Mouse (Mus musculus) stomach, postnatal 0 days (tissue): ENCODE data around the gene Arf1. TPM values are rescaled to one million over a fixed set of nuclear protein-coding genes. Genes with fewer than 3 reads are reported as not detected.
A peak's percentile ranks its signal among the peaks of the same experiment; 100 is the strongest.

Source experiments
- ATAC-seq: fragments of 200-750 bp; cut with Nextera tagmentation; 2 replicates; pipeline ENCODE4 v1.8.0; 2017; ENCODE audit not compliant: low FRiP score, low TSS enrichment
- DNase-seq: peaks from one replicate; pipeline ENCODE4 v3.0.0-alpha.2; 2016; ENCODE audit warnings: low spot score
- H3K27ac ChIP-seq: fragments of 300-500 bp; sonication (generic); replicated peaks from 2 replicates; pipeline ENCODE4 v1.5.1; 2014; ENCODE audit warnings: mild to moderate bottlenecking, control low read depth
- H3K27me3 ChIP-seq: fragments of 300-500 bp; sonication (generic); 2 replicates; pipeline ENCODE4 v1.6.1; 2014; ENCODE audit warnings: low read length; ENCODE audit not compliant: control insufficient read depth, insufficient read depth
- H3K36me3 ChIP-seq: fragments of 300-500 bp; sonication (generic); 2 replicates; pipeline ENCODE4 v1.6.1; 2014; ENCODE audit warnings: low read length, mixed read lengths; ENCODE audit not compliant: control insufficient read depth, insufficient read depth
- H3K4me1 ChIP-seq: fragments of 300-500 bp; sonication (generic); replicated peaks from 2 replicates; pipeline ENCODE4 v1.6.1; 2014; ENCODE audit warnings: antibody characterized with exemption; ENCODE audit not compliant: control insufficient read depth, insufficient read depth
- H3K4me2 ChIP-seq: fragments of 300-500 bp; sonication (generic); replicated peaks from 2 replicates; pipeline ENCODE4 v1.6.1; 2014; ENCODE audit warnings: low read depth, mild to moderate bottlenecking, control low read depth, moderate library complexity
- H3K4me3 ChIP-seq: fragments of 300-500 bp; sonication (generic); 2 replicates; pipeline ENCODE4 v1.5.1; 2014; ENCODE audit warnings: low read depth, low read length, control low read depth
- H3K9ac ChIP-seq: fragments of 300-500 bp; sonication (generic); 2 replicates; pipeline ENCODE4 v1.6.1; 2014; ENCODE audit warnings: mild to moderate bottlenecking, low read length, control low read depth, mixed read lengths
- H3K9me3 ChIP-seq: fragments of 300-500 bp; sonication (generic); 2 replicates; pipeline ENCODE4 v1.6.1; 2016; ENCODE audit warnings: low read length; ENCODE audit not compliant: control insufficient read depth
- CTCF ChIP-seq: IDR thresholded peaks from 2 replicates; pipeline ENCODE4 v1.5.1; 2016; ENCODE audit warnings: antibody characterized with exemption, low read depth, mild to moderate bottlenecking, moderate library complexity
- EP300 ChIP-seq: optimal IDR thresholded peaks from 2 replicates; pipeline ENCODE3; 2016; ENCODE audit warnings: antibody characterized with exemption
- WGBS: fragments of 180-500 bp; shearing (Covaris S2); extraction: QIAGEN DNeasy Blood & Tissue Kit; methylation state at CpG from one replicate; pipeline ENCODE4 v1.1.7; 2014; 5-methylcytosine and 5-hydroxymethylcytosine counted together
- polyA plus RNA-seq: library from polyadenylated mRNA; unstranded; fragments of >200 nt; fragmentation: Nextera tagmentation; extraction: Ambion mirVana; gene quantifications from 2 replicates; pipeline ENCODE4 v1.2.1, GENCODE M21; 2015

Arf1 gene
- polyA plus RNA-seq, 1 experiment from 2014 or later = 549 TPM

- no peaks in the 10 kb centered on the region for H3K9me3 ChIP-seq
- ATAC-seq = no peak
- no peak overlapping the region for H3K4me3 ChIP-seq
- no peak overlapping the region for H3K4me2 ChIP-seq
- H3K9ac ChIP-seq = no peak overlapping the region
- TF ChIP-seq CTCF (no peak), EP300 (no peak)
- no peak overlapping the region for H3K27ac ChIP-seq
- DNase-seq = no peak
- H3K4me1 ChIP-seq = no peaks in the 10 kb centered on the region
- no peaks in the 10 kb centered on the region for H3K36me3 ChIP-seq
- no peaks in the 10 kb centered on the region for H3K27me3 ChIP-seq
Measured at GRCm38 (mm10) chr11:59196230-59196629, 31.8 kb downstream of the Arf1 start.

GRCm38 (mm10) chr11:59192059-59192386 is 36.0 kb downstream of the Arf1 start, which contains the start of gene Guk1:
Gene Guk1, minus strand, starts transcription at chr11:59192212.
- H3K9ac ChIP-seq = peak within 1 kb of the TSS; percentile 80
- H3K27ac ChIP-seq = peak within 1 kb of the TSS; percentile 96
- TF ChIP-seq EP300 (no peak), CTCF (no peak)
- WGBS = 4% methylated on average over 16 of the region's 16 CpGs
- H3K4me2 ChIP-seq = peak within 1 kb of the TSS; percentile 80
- H3K9me3 ChIP-seq = no peaks in the 10 kb centered on the region
- peak within 1 kb of the TSS; percentile 63 for H3K4me3 ChIP-seq
- no peaks in the 10 kb centered on the region for H3K36me3 ChIP-seq
- ATAC-seq = no peak
- H3K4me1 ChIP-seq = peaks cover 2% of the 10 kb centered on the region; the same call in 1 of the 2 replicates
- H3K27me3 ChIP-seq = no peaks in the 10 kb centered on the region
- DNase-seq = no peak

GRCm38 (mm10) chr11:59191231-59192058 is 36.6 kb downstream of the Arf1 start:
- H3K4me2 ChIP-seq = peak overlapping the region; percentile 80
- peaks cover 3% of the 10 kb centered on the region; the same call in 1 of the 2 replicates for H3K36me3 ChIP-seq
- DNase-seq (peak; percentile 96), ATAC-seq (peak; percentile 93)
- H3K27me3 ChIP-seq = no peaks in the 10 kb centered on the region
- H3K9ac ChIP-seq = peak overlapping the region; percentile 80
- WGBS = under 1% methylated on average over 55 of the region's 59 CpGs
- H3K27ac ChIP-seq = peak overlapping the region; percentile 96
- TF ChIP-seq CTCF (0 out of 2 replicates have a peak, but pooled peaks have one; percentile 2), EP300 (no peak)
- peak overlapping the region; percentile 63 for H3K4me3 ChIP-seq
- peaks cover 2% of the 10 kb centered on the region; the same call in 1 of the 2 replicates for H3K4me1 ChIP-seq
- H3K9me3 ChIP-seq = no peaks in the 10 kb centered on the region

GRCm38 (mm10) chr11:59187706-59188105 is 40.4 kb downstream of the Arf1 start:
- Histone ChIP-seq H3K4me1 (peaks cover 9% of the 10 kb centered on the region), H3K27ac (peak overlapping the region; percentile 18; the same call in 1 of the 2 replicates), H3K36me3 (peaks cover 13% of the 10 kb centered on the region), H3K4me2 (no peak overlapping the region), H3K9me3 (no peaks in the 10 kb centered on the region), H3K9ac (no peak overlapping the region), H3K4me3 (no peak overlapping the region), H3K27me3 (no peaks in the 10 kb centered on the region)
- 58% methylated on average over 6 of the region's 6 CpGs for WGBS
- TF ChIP-seq EP300 (no peak), CTCF (no peak)
- DNase-seq (peak; percentile 40), ATAC-seq (peak; percentile 12)

GRCm38 (mm10) chr11:59185490-59185889 is 42.6 kb downstream of the Arf1 start:
- Histone ChIP-seq H3K27me3 (no peaks in the 10 kb centered on the region), H3K4me3 (no peak overlapping the region), H3K9ac (no peak overlapping the region), H3K9me3 (no peaks in the 10 kb centered on the region), H3K27ac (no peak overlapping the region), H3K4me2 (no peak overlapping the region), H3K36me3 (peaks cover 13% of the 10 kb centered on the region), H3K4me1 (peaks cover 9% of the 10 kb centered on the region)
- TF ChIP-seq CTCF = no peak
- TF ChIP-seq EP300 = no peak
- DNase-seq (no peak), ATAC-seq (no peak)
- 79% methylated on average over 5 of the region's 5 CpGs for WGBS

- Histone ChIP-seq H3K9ac (peak overlapping the region; percentile 35; the same call in 1 of the 2 replicates), H3K4me2 (no peak overlapping the region), H3K9me3 (no peaks in the 10 kb centered on the region), H3K27me3 (no peaks in the 10 kb centered on the region), H3K4me3 (no peak overlapping the region), H3K27ac (peak overlapping the region; percentile 81), H3K36me3 (peaks cover 13% of the 10 kb centered on the region), H3K4me1 (peaks cover 7% of the 10 kb centered on the region)
- ATAC-seq (peak; percentile 69), DNase-seq (peak; percentile 80)
- WGBS = 20% methylated on average over 3 of the region's 3 CpGs
- TF ChIP-seq EP300 = no peak
- TF ChIP-seq CTCF = peak; percentile 89
Measured at GRCm38 (mm10) chr11:59183821-59184220, 44.2 kb downstream of the Arf1 start.
